Mouse (Mus musculus): ENCODE measurements around the gene Tyw1.

GRCm38 (mm10) chr5:130221316-130221715 lies 34.1 kb upstream of the Tyw1 start:
- TF ChIP-seq CTCF (IDR thresholded peaks at IDR 0.05; ENCODE audit: low read depth, low read length) (no peak), POLR2A (IDR thresholded peaks at IDR 0.05; ENCODE audit: borderline replicate concordance, low read depth, low read length) (no peak)
